Mouse (Mus musculus): ENCODE measurements around the gene Kcnq2. TPM values are rescaled to one million over a fixed set of nuclear protein-coding genes. Genes with fewer than 3 reads are reported as not detected.

Gene Kcnq2
- polyA plus RNA-seq, 1 experiment: 0.32 TPM

- H3K4me1 ChIP-seq (replicated peaks; ENCODE audit: control insufficient read depth, insufficient read depth, low read length): no peaks in the 10 kb centered on the region
- no peaks in the 10 kb centered on the region for H3K36me3 ChIP-seq (ENCODE audit: control insufficient read depth, insufficient read depth, low read length)
- TF ChIP-seq POLR2A (IDR thresholded peaks at IDR 0.05; ENCODE audit: control insufficient read depth, extremely low read depth, insufficient read depth, low read length, poor library complexity): no peak
- TF ChIP-seq CTCF (IDR thresholded peaks at IDR 0.05; ENCODE audit: borderline replicate concordance, control insufficient read depth, extremely low read depth, insufficient read depth, low read length, poor library complexity): no peak
- no peak within 1 kb of the TSS for H3K4me3 ChIP-seq (ENCODE audit: control insufficient read depth, insufficient read depth, low read length)
- no peak for DNase-seq
- 14% methylated on average over 55 of the region's 55 CpGs for WGBS
- H3K27me3 ChIP-seq (ENCODE audit: control insufficient read depth, insufficient read depth, low read length): peaks cover 14% of the 10 kb centered on the region; the same call in 1 of the 2 replicates
- no peak within 1 kb of the TSS for H3K27ac ChIP-seq (ENCODE audit: control insufficient read depth, insufficient read depth, low read length)
Measured at GRCm38 (mm10) chr2:181156248-181157121, 21.4 kb upstream of the Kcnq2 start, which contains the start of gene Eef1a2. Eef1a2 (minus strand) TSS chr2:181157014.

DNA sequence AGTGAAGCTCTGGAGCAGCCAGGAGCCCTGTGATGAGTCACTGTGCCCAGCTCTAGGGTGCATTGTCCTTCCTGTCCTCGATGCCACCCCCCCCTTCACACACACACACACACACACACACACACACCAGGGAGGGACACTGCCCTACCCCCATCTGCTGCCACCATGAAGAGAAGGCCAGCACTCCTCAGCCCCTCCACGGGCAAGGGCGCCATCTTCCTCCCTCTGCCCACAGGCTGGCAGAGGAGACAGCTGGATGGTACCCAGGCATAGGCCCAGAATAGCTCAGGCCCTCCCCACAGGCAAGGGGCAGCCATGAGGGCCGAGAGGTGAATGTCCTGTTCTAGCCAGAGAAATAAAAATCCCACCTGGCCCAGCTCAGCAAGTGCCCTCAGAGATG is 20.7 kb upstream of the Kcnq2 start:
- TF ChIP-seq CTCF (IDR thresholded peaks at IDR 0.05; ENCODE audit: borderline replicate concordance, control insufficient read depth, extremely low read depth, insufficient read depth, low read length, poor library complexity) (no peak), POLR2A (IDR thresholded peaks at IDR 0.05; ENCODE audit: control insufficient read depth, extremely low read depth, insufficient read depth, low read length, poor library complexity) (no peak)
- no peak for DNase-seq
- Histone ChIP-seq H3K27me3 (ENCODE audit: control insufficient read depth, insufficient read depth, low read length) (peaks cover 14% of the 10 kb centered on the region; the same call in 1 of the 2 replicates), H3K4me3 (ENCODE audit: control insufficient read depth, insufficient read depth, low read length) (no peak overlapping the region), H3K27ac (ENCODE audit: control insufficient read depth, insufficient read depth, low read length) (no peak overlapping the region), H3K36me3 (ENCODE audit: control insufficient read depth, insufficient read depth, low read length) (no peaks in the 10 kb centered on the region), H3K4me1 (replicated peaks; ENCODE audit: control insufficient read depth, insufficient read depth, low read length) (no peaks in the 10 kb centered on the region)
- WGBS: 65% methylated on average over 4 of the region's 4 CpGs

- H3K4me1 ChIP-seq (replicated peaks; ENCODE audit: control insufficient read depth, insufficient read depth, low read length): no peaks in the 10 kb centered on the region
- TF ChIP-seq POLR2A (IDR thresholded peaks at IDR 0.05; ENCODE audit: control insufficient read depth, extremely low read depth, insufficient read depth, low read length, poor library complexity): no peak
- no peaks in the 10 kb centered on the region for H3K36me3 ChIP-seq (ENCODE audit: control insufficient read depth, insufficient read depth, low read length)
- no peak overlapping the region for H3K4me3 ChIP-seq (ENCODE audit: control insufficient read depth, insufficient read depth, low read length)
- no peak overlapping the region for H3K27ac ChIP-seq (ENCODE audit: control insufficient read depth, insufficient read depth, low read length)
- peaks cover 14% of the 10 kb centered on the region; the same call in 1 of the 2 replicates for H3K27me3 ChIP-seq (ENCODE audit: control insufficient read depth, insufficient read depth, low read length)
- no peak for DNase-seq
- WGBS: 80% methylated on average over 8 of the region's 8 CpGs
Measured at GRCm38 (mm10) chr2:181154831-181155415, 19.8 kb upstream of the Kcnq2 start.

GRCm38 (mm10) chr2:181154361-181154760 is 19.3 kb upstream of the Kcnq2 start:
- DNase-seq: no peak
- Histone ChIP-seq H3K4me3 (ENCODE audit: control insufficient read depth, insufficient read depth, low read length) (no peak overlapping the region), H3K36me3 (ENCODE audit: control insufficient read depth, insufficient read depth, low read length) (no peaks in the 10 kb centered on the region), H3K4me1 (replicated peaks; ENCODE audit: control insufficient read depth, insufficient read depth, low read length) (no peaks in the 10 kb centered on the region), H3K27ac (ENCODE audit: control insufficient read depth, insufficient read depth, low read length) (no peak overlapping the region), H3K27me3 (ENCODE audit: control insufficient read depth, insufficient read depth, low read length) (peaks cover 14% of the 10 kb centered on the region; the same call in 1 of the 2 replicates)
- 88% methylated on average over 3 of the region's 3 CpGs for WGBS
- TF ChIP-seq CTCF (IDR thresholded peaks at IDR 0.05; ENCODE audit: borderline replicate concordance, control insufficient read depth, extremely low read depth, insufficient read depth, low read length, poor library complexity): no peak
- no peak for TF ChIP-seq POLR2A (IDR thresholded peaks at IDR 0.05; ENCODE audit: control insufficient read depth, extremely low read depth, insufficient read depth, low read length, poor library complexity)

- Histone ChIP-seq H3K36me3 (ENCODE audit: control insufficient read depth, insufficient read depth, low read length) (no peaks in the 10 kb centered on the region), H3K27ac (ENCODE audit: control insufficient read depth, insufficient read depth, low read length) (no peak overlapping the region), H3K27me3 (ENCODE audit: control insufficient read depth, insufficient read depth, low read length) (peaks cover 14% of the 10 kb centered on the region; the same call in 1 of the 2 replicates), H3K4me3 (ENCODE audit: control insufficient read depth, insufficient read depth, low read length) (no peak overlapping the region), H3K4me1 (replicated peaks; ENCODE audit: control insufficient read depth, insufficient read depth, low read length) (no peaks in the 10 kb centered on the region)
- TF ChIP-seq CTCF (IDR thresholded peaks at IDR 0.05; ENCODE audit: borderline replicate concordance, control insufficient read depth, extremely low read depth, insufficient read depth, low read length, poor library complexity): 0 out of 2 replicates have a peak, but pooled peaks have one; percentile 27
- no peak for TF ChIP-seq POLR2A (IDR thresholded peaks at IDR 0.05; ENCODE audit: control insufficient read depth, extremely low read depth, insufficient read depth, low read length, poor library complexity)
- WGBS: 8% methylated on average over 1 of the region's 1 CpGs
- DNase-seq: peak; percentile 24
Measured at GRCm38 (mm10) chr2:181153837-181154236, 18.7 kb upstream of the Kcnq2 start.

DNA sequence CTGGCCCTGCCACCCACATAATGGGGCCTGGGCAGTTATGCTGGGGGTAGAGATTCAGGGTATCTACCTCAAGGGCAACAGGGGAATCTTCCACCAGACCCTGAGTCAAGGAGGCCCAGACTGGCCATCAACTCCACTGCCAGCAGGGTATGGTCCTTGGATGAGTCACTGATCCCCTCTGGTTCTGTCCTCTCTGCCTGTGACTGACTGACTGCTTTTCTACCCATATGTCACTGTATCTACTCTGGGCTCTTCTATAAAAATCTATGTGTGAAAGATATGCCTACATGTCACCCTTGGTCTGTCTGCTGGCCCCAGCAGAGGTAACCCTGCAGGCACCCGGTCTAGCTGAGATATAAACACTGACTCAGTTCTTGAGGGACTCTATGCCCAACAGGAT is 18.0 kb upstream of the Kcnq2 start:
- TF ChIP-seq CTCF (IDR thresholded peaks at IDR 0.05; ENCODE audit: borderline replicate concordance, control insufficient read depth, extremely low read depth, insufficient read depth, low read length, poor library complexity) (no peak), POLR2A (IDR thresholded peaks at IDR 0.05; ENCODE audit: control insufficient read depth, extremely low read depth, insufficient read depth, low read length, poor library complexity) (no peak)
- no peak overlapping the region for H3K4me3 ChIP-seq (ENCODE audit: control insufficient read depth, insufficient read depth, low read length)
- WGBS: 83% methylated on average over 1 of the region's 1 CpGs
- H3K27me3 ChIP-seq (ENCODE audit: control insufficient read depth, insufficient read depth, low read length): peaks cover 17% of the 10 kb centered on the region; the same call in 1 of the 2 replicates
- DNase-seq: no peak
- no peaks in the 10 kb centered on the region for H3K36me3 ChIP-seq (ENCODE audit: control insufficient read depth, insufficient read depth, low read length)
- no peak overlapping the region for H3K27ac ChIP-seq (ENCODE audit: control insufficient read depth, insufficient read depth, low read length)
- peaks cover 6% of the 10 kb centered on the region for H3K4me1 ChIP-seq (replicated peaks; ENCODE audit: control insufficient read depth, insufficient read depth, low read length)
